Comparison of ENCODE assay signal across 12 mouse cellular contexts in the genomic region with DNA sequence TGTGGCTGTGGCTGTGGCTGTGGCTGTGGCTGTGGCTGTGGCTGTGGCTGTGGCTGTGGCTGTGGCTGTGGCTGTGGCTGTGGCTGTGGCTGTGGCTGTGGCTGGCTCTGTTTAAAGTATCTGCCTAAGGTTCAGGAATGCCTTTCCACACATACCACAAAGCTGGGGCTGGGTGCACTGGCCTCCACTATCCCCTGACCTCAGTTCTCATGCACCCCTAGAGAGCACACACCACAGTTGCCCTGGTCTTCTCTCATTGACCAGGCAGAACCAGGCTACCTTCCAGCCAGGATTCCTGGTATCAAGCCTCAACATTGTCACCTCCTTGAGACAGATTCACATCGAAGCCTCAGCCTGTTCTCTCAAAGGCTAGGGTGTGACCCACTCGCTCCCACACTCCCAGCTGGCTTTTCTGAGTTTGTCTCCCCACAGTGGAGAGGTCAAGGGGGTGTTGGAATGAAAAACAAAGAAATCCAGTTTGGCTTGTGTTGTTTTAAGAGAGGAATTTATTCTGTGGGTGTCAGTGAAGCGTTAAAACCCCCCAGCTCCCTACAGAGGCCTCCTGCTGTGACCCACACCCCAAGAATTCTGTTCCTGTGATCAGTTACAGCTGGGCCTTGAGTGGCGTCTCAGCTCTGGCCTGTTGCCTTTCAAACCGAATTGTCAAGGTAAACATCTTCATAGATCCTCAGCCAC. TPM values are rescaled to one million over a fixed set of nuclear protein-coding genes. Genes with fewer than 3 reads are reported as not detected.
DNase-seq lines count a peak whose midpoint lies in the region; ATAC-seq and TF ChIP-seq lines count a peak whose summit lies in the region.
"Had no signal": no experiment of that assay in that cellular context is flagged by ENCODE, and none has a peak within 500 bp of the region (broad histone marks: within the 10 kb centered on the region; RNA-seq: fewer than 3 reads in every experiment).

No protein-coding gene starts in this region.

- H3K4me2 ChIP-seq in kidney, postnatal 0 days (ENCODE audit: low read length): no peak overlapping the region
- no peak overlapping the region for H3K4me2 ChIP-seq in embryonic facial prominence, embryonic 12.5 days (replicated peaks)
- no peak overlapping the region for H3K4me2 ChIP-seq in limb, embryonic 13.5 days (replicated peaks)
- H3K4me2 ChIP-seq: midbrain, embryonic 13.5 days; neural tube, embryonic 13.5 days had no signal

- no peak overlapping the region for H3K4me3 ChIP-seq in heart, adult 2 months
- no peak overlapping the region for H3K4me3 ChIP-seq in kidney, postnatal 0 days (replicated peaks; ENCODE audit: low read depth, low read length)
- no peak overlapping the region for H3K4me3 ChIP-seq in embryonic facial prominence, embryonic 12.5 days
- H3K4me3 ChIP-seq in limb, embryonic 13.5 days: no peak overlapping the region
- H3K4me3 ChIP-seq: midbrain, embryonic 13.5 days; neural tube, embryonic 13.5 days had no signal

- ATAC-seq in kidney, postnatal 0 days (replicated peaks; ENCODE audit: low FRiP score, low read depth): peak; percentile 30; the same call in 1 of the 2 replicates
- ATAC-seq in embryonic facial prominence, embryonic 12.5 days (ENCODE audit: insufficient number of reproducible peaks, insufficient read depth, low FRiP score, low TSS enrichment): no peak
- no peak for ATAC-seq in limb, embryonic 13.5 days (ENCODE audit: low FRiP score, low read depth)
- no peak for ATAC-seq in activated CD4-positive, CD25-positive, alpha-beta regulatory T cell, adult 4 months
- ATAC-seq: midbrain, embryonic 13.5 days had no signal

- peaks cover 9% of the 10 kb centered on the region for H3K79me2 ChIP-seq in heart, adult 2 months (replicated peaks; ENCODE audit: control insufficient read depth, insufficient read depth, low read length)

- peak overlapping the region; percentile 28; the same call in 1 of the 2 replicates for H3K27ac ChIP-seq in heart, adult 2 months
- peak overlapping the region; percentile 79 for H3K27ac ChIP-seq in kidney, postnatal 0 days
- H3K27ac ChIP-seq in embryonic facial prominence, embryonic 12.5 days: peak overlapping the region; percentile 63
- H3K27ac ChIP-seq in limb, embryonic 13.5 days: peak overlapping the region; percentile 52; the same call in 1 of the 2 replicates
- H3K27ac ChIP-seq: midbrain, embryonic 13.5 days; neural tube, embryonic 13.5 days had no signal

- H3K36me3 ChIP-seq in heart, adult 2 months (ENCODE audit: control insufficient read depth, insufficient read depth, low read length): peaks cover 32% of the 10 kb centered on the region
- H3K36me3 ChIP-seq in kidney, postnatal 0 days (ENCODE audit: insufficient read depth, low read length): peaks cover 3% of the 10 kb centered on the region; the same call in 1 of the 2 replicates
- no peaks in the 10 kb centered on the region for H3K36me3 ChIP-seq in embryonic facial prominence, embryonic 12.5 days
- H3K36me3 ChIP-seq in limb, embryonic 13.5 days: no peaks in the 10 kb centered on the region
- H3K36me3 ChIP-seq: midbrain, embryonic 13.5 days; neural tube, embryonic 13.5 days had no signal

- TF ChIP-seq CTCF in heart, adult 2 months (IDR thresholded peaks at IDR 0.05): no peak
- no peak for TF ChIP-seq CTCF in kidney, postnatal 0 days (IDR thresholded peaks at IDR 0.05; ENCODE audit: low read depth)

- no peaks in the 10 kb centered on the region for H3K9me3 ChIP-seq in kidney, postnatal 0 days (replicated peaks; ENCODE audit: low read length)
- H3K9me3 ChIP-seq in embryonic facial prominence, embryonic 12.5 days: no peaks in the 10 kb centered on the region
- no peaks in the 10 kb centered on the region for H3K9me3 ChIP-seq in limb, embryonic 13.5 days
- H3K9me3 ChIP-seq: midbrain, embryonic 13.5 days; neural tube, embryonic 13.5 days had no signal

- H3K27me3 ChIP-seq in heart, adult 2 months (ENCODE audit: control insufficient read depth, insufficient read depth, low read length): no peaks in the 10 kb centered on the region
- H3K27me3 ChIP-seq in kidney, postnatal 0 days (ENCODE audit: insufficient read depth, low read length): no peaks in the 10 kb centered on the region
- no peaks in the 10 kb centered on the region for H3K27me3 ChIP-seq in embryonic facial prominence, embryonic 12.5 days
- H3K27me3 ChIP-seq in limb, embryonic 13.5 days: no peaks in the 10 kb centered on the region
- H3K27me3 ChIP-seq: midbrain, embryonic 13.5 days; neural tube, embryonic 13.5 days had no signal

- WGBS in heart, adult 2 months: 43% methylated on average over 5 of the region's 5 CpGs
- WGBS in kidney, postnatal 0 days: 25% methylated on average over 5 of the region's 5 CpGs
- 37% methylated on average over 5 of the region's 5 CpGs for WGBS in embryonic facial prominence, embryonic 12.5 days
- WGBS in limb, embryonic 13.5 days: 56% methylated on average over 5 of the region's 5 CpGs

- no peak for DNase-seq in heart, adult 2 months
- DNase-seq in heart, postnatal 10 days: no peak
- peak; percentile 80 for DNase-seq in kidney, postnatal 0 days (ENCODE audit: low spot score)
- DNase-seq in kidney, postnatal 36 days: no peak
- DNase-seq in thymus, adult 18-20 months: no peak
- DNase-seq: cerebellum, postnatal 14 days; right cerebral cortex, adult 18-20 months had no signal

- peaks cover 57% of the 10 kb centered on the region for H3K4me1 ChIP-seq in heart, adult 2 months (ENCODE audit: control insufficient read depth, insufficient read depth, low read length)
- H3K4me1 ChIP-seq in kidney, postnatal 0 days (replicated peaks; ENCODE audit: insufficient read depth, low read length): peaks cover 40% of the 10 kb centered on the region
- H3K4me1 ChIP-seq in embryonic facial prominence, embryonic 12.5 days: peaks cover 25% of the 10 kb centered on the region
- peaks cover 32% of the 10 kb centered on the region for H3K4me1 ChIP-seq in limb, embryonic 13.5 days
- H3K4me1 ChIP-seq: midbrain, embryonic 13.5 days had no signal

- no peak for TF ChIP-seq EP300 in heart, adult 2 months (IDR thresholded peaks at IDR 0.05; ENCODE audit: insufficient read depth, low read depth, low read length)

- no peak for TF ChIP-seq POLR2A in heart, adult 2 months (IDR thresholded peaks at IDR 0.05; ENCODE audit: insufficient read depth, low read depth, low read length)

- intact Hi-C loops in heart, adult 2 months (cut with DNase I): no loop called here
- intact Hi-C loops in heart, postnatal 10 days (cut with DNase I): no loop called here

- H3K9ac ChIP-seq in heart, adult 2 months (ENCODE audit: low read depth, low read length): no peak overlapping the region
- H3K9ac ChIP-seq in kidney, postnatal 0 days (ENCODE audit: low read depth, low read length): no peak overlapping the region
- no peak overlapping the region for H3K9ac ChIP-seq in embryonic facial prominence, embryonic 12.5 days
- no peak overlapping the region for H3K9ac ChIP-seq in limb, embryonic 13.5 days
- H3K9ac ChIP-seq: midbrain, embryonic 13.5 days; neural tube, embryonic 13.5 days had no signal

RNA-seq across cellular contexts. Expression of gene Col4a1, which starts 15.2 kb away (rescaled TPM):
- total RNA-seq in heart, adult 2 months (2021): 100 to 1,000 TPM; 221 to 311 TPM
- polyA plus RNA-seq in heart, adult 2 months (2012; rRNA removed): 258 and 384 TPM in 2 replicates
- total RNA-seq in heart, postnatal 10 days (2021): 1,000 to 10,000 TPM; 1,260 to 1,378 TPM
- polyA plus RNA-seq in kidney, postnatal 0 days (2015; fragmentation: Nextera tagmentation; extraction: Ambion mirVana): 305 and 310 TPM in 2 replicates
- 168 and 169 TPM in 2 replicates for polyA plus RNA-seq in embryonic facial prominence, embryonic 12.5 days (2016; fragmentation: Nextera tagmentation; extraction: Ambion mirVana)
- 113 and 115 TPM in 2 replicates for polyA plus RNA-seq in limb, embryonic 13.5 days (2015; fragmentation: Nextera tagmentation; extraction: Ambion mirVana)
- not detected for polyA plus RNA-seq in activated CD4-positive, CD25-positive, alpha-beta regulatory T cell, adult 4 months (2017; shearing (Covaris generic))

RNA-seq across cellular contexts. Expression of gene Col4a2, which starts 15.3 kb away (rescaled TPM):
- 100 to 1,000 TPM; 139 to 172 TPM for total RNA-seq in heart, adult 2 months (2021)
- 104 and 139 TPM in 2 replicates for polyA plus RNA-seq in heart, adult 2 months (2012; rRNA removed)
- 100 to 1,000 TPM; 697 to 713 TPM for total RNA-seq in heart, postnatal 10 days (2021)
- 139 and 140 TPM in 2 replicates for polyA plus RNA-seq in kidney, postnatal 0 days (2015; fragmentation: Nextera tagmentation; extraction: Ambion mirVana)
- polyA plus RNA-seq in embryonic facial prominence, embryonic 12.5 days (2016; fragmentation: Nextera tagmentation; extraction: Ambion mirVana): 82.2 and 84.0 TPM in 2 replicates
- 52.1 and 56.3 TPM in 2 replicates for polyA plus RNA-seq in limb, embryonic 13.5 days (2015; fragmentation: Nextera tagmentation; extraction: Ambion mirVana)
- polyA plus RNA-seq in activated CD4-positive, CD25-positive, alpha-beta regulatory T cell, adult 4 months (2017; shearing (Covaris generic)): not detected

Comparison
In these comparisons a context has a peak if more than half of its experiments do, and no peak if none do; other contexts are left out.
1. H3K27ac ChIP-seq: peak in every context shown above with its lines; median percentile 79 in kidney, postnatal 0 days; 63 in embryonic facial prominence, embryonic 12.5 days; 52 in limb, embryonic 13.5 days; 28 in heart, adult 2 months.
2. RNA of gene Col4a1, which starts 15.2 kb away (polyA plus RNA-seq): 305 to 310 TPM in kidney, postnatal 0 days, 258 to 384 TPM in heart, adult 2 months, 168 to 169 TPM in embryonic facial prominence, embryonic 12.5 days and 113 to 115 TPM in limb, embryonic 13.5 days; not detected in activated CD4-positive, CD25-positive, alpha-beta regulatory T cell, adult 4 months; every median in the first group is over 100 times any median in the second.
3. RNA of gene Col4a2, which starts 15.3 kb away (polyA plus RNA-seq): 139 to 140 TPM in kidney, postnatal 0 days, 104 to 139 TPM in heart, adult 2 months, 82.2 to 84.0 TPM in embryonic facial prominence, embryonic 12.5 days and 52.1 to 56.3 TPM in limb, embryonic 13.5 days; not detected in activated CD4-positive, CD25-positive, alpha-beta regulatory T cell, adult 4 months; every median in the first group is over 10 times any median in the second.